Mouse (Mus musculus): ENCODE results near the gene Mtfmt.

- TF ChIP-seq POLR2A (IDR thresholded peaks at IDR 0.05; ENCODE audit: insufficient read depth, low read length) (no peak), CTCF (IDR thresholded peaks at IDR 0.05; ENCODE audit: low read depth, low read length) (peak; percentile 61), EP300 (IDR thresholded peaks at IDR 0.05; ENCODE audit: insufficient read depth, low read depth, low read length) (no peak)
Measured at GRCm38 (mm10) chr9:65502146-65502545, 66.6 kb downstream of the Mtfmt start.
